Mouse (Mus musculus) forebrain, postnatal 0 days (tissue): ENCODE data around the gene Tnfrsf14. TPM values are rescaled to one million over a fixed set of nuclear protein-coding genes. Genes with fewer than 3 reads are reported as not detected.

Experiments used
- ATAC-seq: fragments of 200-750 bp; cut with Nextera tagmentation; 2 replicates; pipeline ENCODE4 v1.8.0; 2017; ENCODE audit warnings: mild to moderate bottlenecking, moderate library complexity
- DNase-seq: peaks from one replicate; pipeline ENCODE4 v3.0.0-alpha.2; 2015
- H3K27ac ChIP-seq: fragments of 300-500 bp; sonication (generic); 2 replicates; pipeline ENCODE4 v1.5.1; 2014; ENCODE audit warnings: low read depth, mild to moderate bottlenecking, antibody characterized with exemption, low read length, moderate library complexity, mixed read lengths
- H3K27me3 ChIP-seq: fragments of 300-500 bp; sonication (generic); 2 replicates; pipeline ENCODE4 v1.6.1; 2014; ENCODE audit warnings: mild to moderate bottlenecking, low read length, mixed read lengths; ENCODE audit not compliant: insufficient read depth
- H3K36me3 ChIP-seq: fragments of 300-500 bp; sonication (generic); 2 replicates; pipeline ENCODE4 v1.6.1; 2014; ENCODE audit warnings: mild to moderate bottlenecking, moderate library complexity; ENCODE audit not compliant: insufficient read depth
- H3K4me1 ChIP-seq: fragments of 300-500 bp; sonication (generic); 2 replicates; pipeline ENCODE4 v1.6.1; 2014; ENCODE audit warnings: antibody characterized with exemption; ENCODE audit not compliant: insufficient read depth
- H3K4me2 ChIP-seq: fragments of 300-500 bp; sonication (generic); 2 replicates; pipeline ENCODE4 v1.6.1; 2014; ENCODE audit warnings: low read depth, mild to moderate bottlenecking, moderate library complexity
- H3K4me3 ChIP-seq: fragments of 300-500 bp; sonication (generic); 2 replicates; pipeline ENCODE4 v1.5.1; 2014; ENCODE audit warnings: low read depth, low read length, mixed read lengths
- H3K9ac ChIP-seq: fragments of 300-500 bp; sonication (generic); 2 replicates; pipeline ENCODE4 v1.6.1; 2014; ENCODE audit warnings: mild to moderate bottlenecking
- H3K9me3 ChIP-seq: fragments of 300-500 bp; sonication (generic); 2 replicates; pipeline ENCODE4 v1.6.1; 2016; ENCODE audit warnings: low read length
- CTCF ChIP-seq: sonication (generic); IDR thresholded peaks from 2 replicates; pipeline ENCODE4 v1.5.1; 2016; ENCODE audit warnings: antibody characterized with exemption, control low read depth, low read depth
- WGBS: fragments of 180-500 bp; shearing (Covaris S2); extraction: QIAGEN DNeasy Blood & Tissue Kit; methylation state at CpG from one replicate; pipeline ENCODE4 v1.1.7; 2014; 5-methylcytosine and 5-hydroxymethylcytosine counted together
- polyA plus RNA-seq: library from polyadenylated mRNA; unstranded; fragments of >200 nt; fragmentation: Nextera tagmentation; extraction: Ambion mirVana; gene quantifications from 2 replicates; pipeline ENCODE4 v1.2.1, GENCODE M21; 2015
- total RNA-seq: library from RNA; depleted of rRNA; stranded (reverse); fragments of >200 nt; gene quantifications from 2 replicates; pipeline ENCODE4 v1.2.3, GENCODE M21; 2014

Tnfrsf14 gene
- total and polyA plus RNA-seq, 2 experiments from 2014 or later: not detected

DNA sequence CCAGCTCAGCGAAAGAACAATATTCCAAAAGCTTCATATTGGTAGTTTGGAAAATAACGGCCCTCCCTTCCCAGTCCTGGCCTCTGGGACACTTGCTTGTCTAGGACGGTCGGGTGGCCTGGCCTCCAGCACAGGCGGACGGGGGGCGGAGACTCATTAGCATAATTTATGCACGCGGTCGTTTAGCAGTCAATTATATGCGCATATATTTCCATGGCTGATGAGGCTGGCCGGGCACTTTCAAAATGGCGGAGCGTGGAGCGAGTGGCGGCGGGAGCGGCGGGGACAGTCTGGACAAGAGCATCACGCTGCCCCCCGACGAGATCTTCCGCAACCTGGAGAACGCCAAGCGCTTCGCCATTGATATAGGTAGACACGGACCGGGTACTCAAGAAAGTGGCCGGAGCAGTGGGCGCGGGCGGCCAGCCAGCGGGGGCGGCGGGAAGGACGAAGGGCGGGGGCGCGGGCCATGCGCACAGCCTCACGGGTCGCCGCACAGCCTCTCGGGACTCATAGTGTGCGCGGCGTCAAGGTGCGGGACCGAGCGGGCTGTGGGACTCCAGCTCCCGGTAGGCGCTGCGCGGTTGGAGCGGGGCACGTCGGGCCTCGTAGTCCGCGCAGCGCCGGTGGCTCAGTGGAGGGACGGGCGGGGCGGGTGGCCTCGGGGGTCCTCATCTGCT, 35.7 kb upstream of the Tnfrsf14 start, which contains the start of gene Pank4:
Gene Pank4, plus strand, starts transcription at position 223 of the 680 bp plus-strand sequence.
- peak; percentile 93 for DNase-seq
- peak; percentile 95 for ATAC-seq
- H3K4me3 ChIP-seq: peak within 1 kb of the TSS; percentile 74
- no peak for TF ChIP-seq CTCF
- 2% methylated on average over 65 of the region's 66 CpGs for WGBS
- H3K9ac ChIP-seq: peak within 1 kb of the TSS; percentile 80
- H3K36me3 ChIP-seq: no peaks in the 10 kb centered on the region
- H3K27me3 ChIP-seq: no peaks in the 10 kb centered on the region
- no peaks in the 10 kb centered on the region for H3K9me3 ChIP-seq
- peaks cover 27% of the 10 kb centered on the region; the same call in 1 of the 2 replicates for H3K4me1 ChIP-seq
- peak within 1 kb of the TSS; percentile 96 for H3K4me2 ChIP-seq
- peak within 1 kb of the TSS; percentile 92 for H3K27ac ChIP-seq

DNA sequence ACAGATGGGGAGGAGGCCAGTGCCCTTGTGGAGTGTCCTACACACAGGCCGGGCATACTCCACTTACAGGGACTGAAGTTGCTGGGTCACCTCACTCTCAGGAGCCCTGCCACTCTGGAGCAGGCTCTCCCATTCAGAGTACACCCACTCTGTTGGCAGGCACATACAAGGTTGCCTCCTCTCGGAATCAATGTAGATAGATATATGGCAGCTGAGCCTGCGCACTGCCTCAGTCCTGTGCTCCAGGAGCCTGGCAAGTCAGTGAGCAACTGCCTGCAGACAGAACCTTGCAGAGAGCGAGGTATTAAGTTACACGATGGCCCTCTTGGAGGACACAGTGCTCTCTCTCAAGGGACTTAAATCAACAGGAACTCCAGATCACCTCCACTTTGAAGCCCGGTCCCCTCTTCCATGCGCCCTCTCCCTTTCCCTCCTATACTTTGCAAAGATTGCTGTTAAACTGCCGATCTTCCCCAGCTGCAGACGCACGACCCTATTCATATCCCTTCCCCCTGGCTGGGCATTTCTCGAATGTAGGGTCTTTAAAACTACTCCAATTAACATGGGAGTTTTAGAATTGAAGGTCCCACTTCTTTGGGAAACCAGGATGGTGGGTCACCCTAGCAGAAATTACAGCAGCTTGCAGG, 35.0 kb upstream of the Tnfrsf14 start:
- H3K4me3 ChIP-seq: peak overlapping the region; percentile 74
- H3K9me3 ChIP-seq: no peaks in the 10 kb centered on the region
- no peaks in the 10 kb centered on the region for H3K36me3 ChIP-seq
- H3K27me3 ChIP-seq: no peaks in the 10 kb centered on the region
- H3K9ac ChIP-seq: peak overlapping the region; percentile 80
- DNase-seq (peak; percentile 50), ATAC-seq (no peak)
- WGBS: 7% methylated on average over 11 of the region's 11 CpGs
- no peak for TF ChIP-seq CTCF
- H3K4me2 ChIP-seq: peak overlapping the region; percentile 96
- H3K27ac ChIP-seq: peak overlapping the region; percentile 92
- peaks cover 31% of the 10 kb centered on the region for H3K4me1 ChIP-seq

DNA sequence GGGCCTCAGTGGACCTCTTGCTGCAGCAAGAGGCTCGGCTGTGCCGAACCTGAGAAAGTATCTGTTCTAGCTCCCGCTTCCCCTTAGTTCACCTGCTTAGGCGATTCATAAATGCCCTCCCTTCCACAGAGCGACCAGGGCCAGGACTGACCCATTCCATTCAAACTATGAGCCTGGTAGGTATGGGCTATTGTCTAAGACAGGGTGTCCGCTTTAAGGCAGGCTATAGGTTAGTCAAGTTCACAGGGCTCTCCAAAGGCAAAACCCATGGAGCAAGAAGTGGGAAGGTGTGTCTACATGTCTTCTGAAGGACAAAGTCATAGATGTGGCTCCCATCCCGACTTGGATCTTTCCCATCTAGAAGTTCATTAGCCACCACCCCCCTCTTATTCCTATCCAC, 34.3 kb upstream of the Tnfrsf14 start:
- peaks cover 37% of the 10 kb centered on the region for H3K4me1 ChIP-seq
- no peak for TF ChIP-seq CTCF
- peak overlapping the region; percentile 68; the same call in 1 of the 2 replicates for H3K9ac ChIP-seq
- H3K4me2 ChIP-seq: peak overlapping the region; percentile 96
- no peak overlapping the region for H3K27ac ChIP-seq
- DNase-seq (no peak), ATAC-seq (no peak)
- H3K4me3 ChIP-seq: peak overlapping the region; percentile 74
- WGBS: 18% methylated on average over 7 of the region's 7 CpGs
- H3K27me3 ChIP-seq: no peaks in the 10 kb centered on the region
- H3K9me3 ChIP-seq: no peaks in the 10 kb centered on the region
- H3K36me3 ChIP-seq: no peaks in the 10 kb centered on the region

DNA sequence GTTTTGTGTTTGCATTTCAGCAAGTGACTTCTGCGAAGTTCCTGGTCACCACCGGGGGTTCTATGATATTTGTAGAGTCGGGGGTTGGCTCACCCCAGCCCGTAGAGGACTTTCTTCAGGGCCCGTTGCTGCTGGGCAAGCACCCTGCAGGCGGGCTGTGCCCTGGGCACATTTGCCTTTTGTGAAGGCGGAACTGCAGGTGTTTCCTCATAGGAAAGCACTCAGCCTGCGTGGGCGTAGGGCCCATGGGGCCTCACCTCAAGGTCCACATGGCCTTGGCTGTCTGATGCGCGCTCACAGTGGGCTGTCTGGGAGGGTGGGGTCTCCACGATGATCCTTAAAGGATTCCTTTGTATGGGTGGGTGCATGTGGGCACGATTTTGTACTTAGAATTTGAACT, 33.5 kb upstream of the Tnfrsf14 start:
- 0 out of 2 replicates have a peak overlapping the region, but pooled peaks have one; percentile 70 for H3K27ac ChIP-seq
- no peaks in the 10 kb centered on the region for H3K9me3 ChIP-seq
- TF ChIP-seq CTCF: no peak
- H3K27me3 ChIP-seq: no peaks in the 10 kb centered on the region
- peak overlapping the region; percentile 96 for H3K4me2 ChIP-seq
- no peaks in the 10 kb centered on the region for H3K36me3 ChIP-seq
- peak overlapping the region; percentile 74 for H3K4me3 ChIP-seq
- no peak for ATAC-seq
- 4% methylated on average over 13 of the region's 13 CpGs for WGBS
- DNase-seq: no peak
- peaks cover 40% of the 10 kb centered on the region for H3K4me1 ChIP-seq
- H3K9ac ChIP-seq: peak overlapping the region; percentile 68

DNA sequence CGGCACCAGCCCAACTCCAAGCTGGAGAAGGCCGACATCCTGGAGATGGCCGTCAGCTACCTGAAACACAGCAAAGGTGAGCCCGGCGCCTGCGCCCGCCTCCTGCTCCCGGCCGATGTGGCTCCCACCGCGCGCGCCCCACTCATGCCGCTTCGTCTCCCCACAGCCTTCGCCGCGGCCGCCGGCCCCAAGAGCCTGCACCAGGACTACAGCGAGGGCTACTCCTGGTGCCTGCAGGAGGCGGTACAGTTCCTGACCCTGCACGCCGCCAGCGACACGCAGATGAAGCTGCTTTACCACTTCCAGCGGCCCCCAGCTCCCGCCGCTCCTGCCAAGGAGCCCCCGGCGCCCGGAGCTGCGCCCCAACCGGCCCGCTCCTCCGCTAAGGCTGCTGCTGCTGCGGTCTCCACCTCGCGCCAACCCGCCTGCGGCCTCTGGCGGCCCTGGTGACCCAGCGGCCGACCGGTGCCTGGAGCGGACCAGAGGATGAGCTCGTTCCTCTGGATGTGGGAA, 32.9 kb upstream of the Tnfrsf14 start:
- H3K4me2 ChIP-seq: peak overlapping the region; percentile 96
- H3K36me3 ChIP-seq: no peaks in the 10 kb centered on the region
- DNase-seq: no peak
- WGBS: 0% methylated on average over 33 of the region's 47 CpGs
- H3K4me3 ChIP-seq: peak overlapping the region; percentile 74
- no peak for ATAC-seq
- H3K27ac ChIP-seq: peak overlapping the region; percentile 70
- H3K9me3 ChIP-seq: no peaks in the 10 kb centered on the region
- peaks cover 40% of the 10 kb centered on the region for H3K4me1 ChIP-seq
- peak; percentile 33 for TF ChIP-seq CTCF
- peak overlapping the region; percentile 68 for H3K9ac ChIP-seq
- no peaks in the 10 kb centered on the region for H3K27me3 ChIP-seq

DNA sequence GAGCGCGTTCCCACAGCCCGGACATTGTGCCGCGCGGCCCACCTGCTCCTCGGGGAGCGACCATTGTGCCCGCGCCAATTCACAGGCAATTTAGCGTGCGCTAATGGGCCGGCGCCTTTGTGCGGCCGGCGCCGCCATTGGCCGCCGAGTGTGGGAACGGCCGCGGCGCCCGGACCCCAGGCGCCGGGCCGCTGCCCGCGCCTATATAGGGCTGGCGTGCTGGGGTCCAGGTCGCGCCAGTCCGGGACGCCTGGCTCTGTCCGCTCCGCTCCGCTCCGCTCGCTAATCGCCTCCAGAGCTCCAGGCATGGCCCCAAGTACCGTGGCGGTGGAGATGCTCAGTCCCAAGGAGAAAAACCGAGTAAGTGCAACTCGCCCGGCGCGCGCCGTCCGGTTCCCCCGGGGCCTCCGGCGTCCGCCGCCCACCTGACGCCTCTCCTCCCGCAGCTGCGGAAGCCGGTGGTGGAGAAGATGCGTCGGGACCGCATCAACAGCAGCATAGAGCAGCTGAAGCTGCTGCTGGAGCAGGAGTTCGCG, 32.4 kb upstream of the Tnfrsf14 start, which contains the start of gene Hes5:
Gene Hes5, plus strand, starts transcription at position 234 of the 536 bp plus-strand sequence.
- TF ChIP-seq CTCF: no peak
- peak within 1 kb of the TSS; percentile 70 for H3K27ac ChIP-seq
- peaks cover 40% of the 10 kb centered on the region for H3K4me1 ChIP-seq
- H3K4me3 ChIP-seq: peak within 1 kb of the TSS; percentile 74
- DNase-seq (peak; percentile 84), ATAC-seq (peak; percentile 41)
- H3K4me2 ChIP-seq: peak within 1 kb of the TSS; percentile 96
- no peaks in the 10 kb centered on the region for H3K27me3 ChIP-seq
- peak within 1 kb of the TSS; percentile 68 for H3K9ac ChIP-seq
- H3K36me3 ChIP-seq: no peaks in the 10 kb centered on the region
- WGBS: 2% methylated on average over 64 of the region's 65 CpGs
- H3K9me3 ChIP-seq: no peaks in the 10 kb centered on the region
